Mouse (Mus musculus) megakaryocyte, embryonic 14.5 days (primary cell): ENCODE data around the gene Fyn.

Source experiments
- FLI1 ChIP-seq: IDR thresholded peaks from 2 replicates; pipeline ENCODE4 v1.6.1; 2012; ENCODE audit warnings: low read length, inconsistent platforms, mixed read lengths
- GATA1 ChIP-seq: IDR thresholded peaks from 3 replicates; pipeline ENCODE4 v1.6.1; 2012; ENCODE audit warnings: mixed read lengths, low read length, inconsistent platforms, borderline replicate concordance

GRCm38 (mm10) chr10:39434758-39435448 is 66.2 kb downstream of the Fyn start:
- TF ChIP-seq GATA1 (no peak), FLI1 (no peak)
